Mouse (Mus musculus) liver, adult 2 months (tissue): ENCODE data around the gene Med22.

Experiments
- CTCF ChIP-seq: fragments of 200-500 bp; IDR thresholded peaks from 2 replicates; pipeline ENCODE4 v1.5.1; 2011; ENCODE audit warnings: low read depth, low read length, control low read depth
- POLR2A ChIP-seq: fragments of 200-500 bp; IDR thresholded peaks from 2 replicates; pipeline ENCODE4 v1.6.1; 2011; ENCODE audit warnings: low read length, control low read depth; ENCODE audit not compliant: insufficient read depth; ENCODE audit errors: extremely low read depth

DNA sequence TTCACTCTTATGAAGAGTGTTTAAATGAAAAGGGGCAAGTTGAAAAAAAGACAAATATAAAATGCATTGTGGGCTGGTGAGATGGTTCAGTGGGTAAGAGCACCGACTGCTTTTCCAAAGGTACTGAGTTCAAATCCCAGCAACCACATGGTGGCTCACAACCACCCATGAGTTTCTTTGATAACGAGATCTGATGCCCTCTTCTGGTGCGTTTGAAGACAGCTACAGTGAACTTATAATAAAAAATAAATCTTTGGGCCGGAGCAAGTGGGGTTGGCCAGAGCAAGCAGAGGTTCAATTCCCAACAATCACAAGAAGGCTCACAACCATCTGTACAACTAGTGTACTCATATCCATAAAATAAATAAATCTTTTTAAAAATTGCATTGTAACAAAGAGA, 14.6 kb downstream of the Med22 start:
- no peak for TF ChIP-seq CTCF
- no peak for TF ChIP-seq POLR2A
